Mouse (Mus musculus): Measurements from ENCODE around the gene Synrg.

Gene Synrg

GRCm38 (mm10) chr11:84033671-84034070, 69.4 kb downstream of the Synrg start:
- DNase-seq (ENCODE audit: low read depth in 2 of 2, low spot score in 2 of 2) = no peak

DNA sequence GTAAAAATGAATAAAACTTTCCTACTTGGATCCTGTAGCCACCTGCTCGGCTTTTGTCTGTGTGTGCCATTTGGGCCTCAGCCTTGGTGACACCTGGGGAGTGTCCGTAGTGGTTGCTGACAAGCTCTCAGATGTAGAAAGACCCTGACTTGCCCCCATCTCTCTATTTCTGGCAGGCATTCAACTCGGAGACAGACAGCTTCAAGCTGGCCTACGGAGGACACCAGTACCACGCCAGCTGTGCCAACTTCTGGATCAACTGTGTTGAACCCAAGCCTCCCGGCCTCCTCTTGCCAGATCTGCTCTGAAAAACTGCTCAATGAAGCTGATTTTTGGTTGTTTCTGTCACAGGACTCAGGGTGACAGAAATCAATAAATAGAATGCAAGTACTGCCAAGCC, 76.4 kb downstream of the Synrg start:
- no peak for DNase-seq (ENCODE audit: low read depth in 2 of 2, low spot score in 2 of 2)

DNA sequence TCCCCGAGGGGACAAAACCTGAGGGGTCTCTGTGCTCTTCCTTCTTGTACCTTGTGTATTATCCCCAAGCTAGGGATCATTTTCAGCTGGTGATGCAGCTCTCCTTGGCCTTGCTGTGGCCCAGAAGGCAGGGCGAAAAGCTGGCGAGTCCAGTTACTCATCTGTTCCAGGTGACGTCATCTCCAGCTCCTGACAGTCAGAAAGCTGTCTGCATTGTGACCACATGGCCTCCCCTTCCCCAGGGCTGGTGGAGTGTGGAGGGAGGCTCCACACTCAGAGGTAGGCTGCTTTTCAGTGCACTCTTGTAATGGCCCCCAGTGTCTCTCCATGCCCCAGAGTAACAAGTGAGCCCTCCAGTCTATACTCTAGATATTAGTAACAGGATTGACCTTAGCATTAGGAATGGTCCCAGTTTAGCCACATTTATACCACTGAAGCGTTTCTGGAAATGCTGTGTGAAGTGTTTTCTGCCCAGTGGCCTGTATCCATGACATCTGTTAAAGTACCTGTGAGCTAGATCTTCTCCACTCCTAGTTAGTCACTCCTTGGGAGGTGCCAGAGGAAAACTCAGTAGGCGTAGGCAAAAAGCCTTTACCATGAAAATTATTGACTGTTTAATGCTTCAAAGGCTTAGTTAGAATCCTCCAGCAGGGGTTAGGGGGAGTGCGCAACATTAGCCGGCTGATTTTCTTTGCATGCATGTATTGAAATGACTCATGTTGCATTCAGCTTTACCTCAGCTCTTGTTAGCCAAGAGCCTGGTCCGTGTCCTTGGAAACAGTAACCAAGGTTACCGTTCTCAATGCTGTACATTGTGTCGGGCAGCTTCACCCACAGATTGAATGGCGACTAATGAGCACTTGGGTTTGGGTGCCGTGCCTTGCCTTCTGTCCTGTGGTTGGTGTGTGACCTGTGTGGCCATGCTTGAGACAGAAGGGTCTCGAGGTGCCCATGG, 78.9 kb downstream of the Synrg start:
- DNase-seq (ENCODE audit: low read depth in 2 of 2, low spot score in 2 of 2) = no peak

DNA sequence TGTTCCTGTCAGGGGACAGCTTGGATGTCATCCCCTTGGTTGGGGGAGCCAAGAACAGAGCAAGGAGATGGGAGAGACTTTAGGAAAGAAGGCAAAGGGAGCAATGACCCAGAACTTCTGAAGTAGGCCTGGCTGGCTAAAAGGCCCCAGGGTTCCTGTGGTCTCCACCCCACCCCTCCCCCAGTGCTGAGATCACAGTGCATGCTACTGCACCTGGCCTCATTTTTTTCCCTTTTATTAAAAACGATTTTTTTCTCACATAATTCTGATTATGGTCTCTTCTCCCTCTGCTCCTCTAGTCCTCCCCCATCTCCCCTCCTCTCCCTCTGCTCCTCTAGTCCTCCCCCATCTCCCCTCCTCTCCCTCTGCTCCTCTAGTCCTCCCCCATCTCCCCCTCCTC, 80.8 kb downstream of the Synrg start:
- no peak for DNase-seq (ENCODE audit: low read depth in 2 of 2, low spot score in 2 of 2)

DNA sequence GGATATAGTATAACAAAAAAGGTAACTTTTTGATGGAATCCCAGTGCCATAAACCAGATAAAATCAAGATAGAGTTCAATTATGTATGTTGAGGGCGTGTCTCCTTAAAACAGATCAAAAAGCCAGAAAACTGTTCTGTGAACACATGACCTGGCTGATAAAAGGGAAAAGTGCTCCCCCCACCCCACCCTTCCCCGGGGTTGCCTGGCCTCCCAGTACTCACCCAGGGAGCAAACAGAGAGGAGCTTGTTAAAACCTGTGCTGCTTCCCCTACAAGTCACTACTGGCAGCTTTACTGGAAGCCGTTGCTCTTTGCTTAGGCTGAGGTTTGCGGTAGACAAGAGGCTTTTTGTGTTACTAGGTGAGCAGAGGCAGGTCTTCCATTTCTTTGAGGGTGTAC, 83.0 kb downstream of the Synrg start:
- no peak for DNase-seq (ENCODE audit: low read depth in 2 of 2, low spot score in 2 of 2)

- DNase-seq (ENCODE audit: low read depth in 2 of 2, low spot score in 2 of 2) = no peak
Measured at GRCm38 (mm10) chr11:84048411-84048810, 84.2 kb downstream of the Synrg start.

GRCm38 (mm10) chr11:84053055-84053454, 88.8 kb downstream of the Synrg start:
- no peak for DNase-seq (ENCODE audit: low read depth in 2 of 2, low spot score in 2 of 2)

GRCm38 (mm10) chr11:84053524-84054163, 89.4 kb downstream of the Synrg start:
- no peak for DNase-seq (ENCODE audit: low read depth in 2 of 2, low spot score in 2 of 2)

DNA sequence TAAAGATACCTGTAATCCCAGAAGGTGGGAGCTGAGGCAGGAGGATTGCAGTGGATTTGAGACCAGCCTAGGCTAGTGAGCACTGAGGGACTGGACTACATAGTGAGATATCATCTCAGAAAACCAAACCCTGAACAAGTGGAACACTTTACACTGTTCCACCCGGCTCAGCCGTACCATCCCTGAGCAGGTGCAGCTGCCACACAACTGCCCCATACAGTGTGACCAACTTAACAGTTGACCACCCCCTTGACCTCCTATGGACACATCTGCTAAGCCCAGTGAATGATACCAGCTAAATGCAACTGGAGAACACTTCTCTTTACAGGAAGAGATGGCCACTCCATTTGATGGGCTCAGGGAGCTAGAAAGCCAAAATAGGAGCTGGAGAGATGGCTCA, 93.2 kb downstream of the Synrg start:
- DNase-seq (ENCODE audit: low read depth in 2 of 2, low spot score in 2 of 2) = no peak

DNA sequence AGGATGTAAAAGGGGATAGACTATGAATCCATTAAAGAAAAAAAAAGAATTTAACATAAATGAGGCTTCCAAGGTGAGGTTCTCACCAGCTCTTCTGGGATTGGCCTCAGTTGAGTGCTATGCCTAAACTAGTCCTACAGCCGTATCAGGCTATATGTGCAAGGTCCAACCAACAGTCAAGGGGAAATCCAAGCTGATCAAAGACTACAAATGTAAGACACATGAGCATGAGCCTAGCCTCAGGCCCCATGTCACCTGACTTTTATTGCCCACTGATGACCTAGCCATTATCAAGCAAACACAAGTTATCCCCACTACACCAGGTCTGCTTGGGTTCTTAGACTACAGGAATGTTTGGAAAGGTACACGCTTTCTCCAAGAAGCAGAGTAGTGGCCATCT, 95.6 kb downstream of the Synrg start:
- DNase-seq (ENCODE audit: low read depth in 2 of 2, low spot score in 2 of 2) = no peak

- no peak for DNase-seq (ENCODE audit: low read depth in 2 of 2, low spot score in 2 of 2)
Measured at GRCm38 (mm10) chr11:84060635-84061034, 96.4 kb downstream of the Synrg start.

DNA sequence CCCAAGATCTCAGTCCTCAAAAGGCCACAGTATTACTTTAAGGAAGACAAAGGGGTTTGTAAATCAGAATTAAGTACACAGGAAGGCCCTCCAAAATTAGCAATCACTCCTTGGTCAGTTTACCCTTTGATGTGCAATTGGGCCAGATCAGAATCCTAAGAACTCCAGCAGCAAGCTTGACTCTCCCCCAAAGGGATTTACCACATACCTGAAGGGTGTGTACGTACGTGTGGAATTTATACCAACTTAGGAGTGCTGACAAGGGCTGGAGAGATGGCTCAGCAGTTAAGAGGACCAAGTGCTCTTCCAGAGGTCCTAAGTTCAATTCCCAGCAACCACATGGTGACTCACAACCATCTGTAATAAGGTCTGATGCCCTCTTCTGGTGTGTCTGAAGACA, 97.7 kb downstream of the Synrg start:
- no peak for DNase-seq (ENCODE audit: low read depth in 2 of 2, low spot score in 2 of 2)

DNA sequence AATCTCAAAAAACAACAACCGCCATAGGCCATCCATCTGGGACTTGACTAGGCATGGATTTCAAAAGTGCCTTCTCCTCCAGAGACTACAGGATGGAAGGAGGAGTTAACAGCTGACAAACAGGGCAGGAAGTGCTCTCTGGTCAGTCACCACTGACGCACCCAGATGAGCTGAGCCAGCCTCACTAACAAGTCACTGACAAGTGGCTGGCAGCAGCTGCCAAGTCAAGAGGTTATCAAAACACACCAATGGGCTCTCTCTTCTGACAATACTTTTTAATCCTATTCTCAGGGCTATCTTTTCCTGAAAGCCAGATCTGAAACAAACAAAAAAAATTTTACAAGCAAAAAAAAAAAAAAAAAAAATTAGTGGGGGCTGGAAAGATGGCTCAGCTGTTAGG, 98.6 kb downstream of the Synrg start:
- DNase-seq (ENCODE audit: low read depth in 2 of 2, low spot score in 2 of 2) = no peak

DNA sequence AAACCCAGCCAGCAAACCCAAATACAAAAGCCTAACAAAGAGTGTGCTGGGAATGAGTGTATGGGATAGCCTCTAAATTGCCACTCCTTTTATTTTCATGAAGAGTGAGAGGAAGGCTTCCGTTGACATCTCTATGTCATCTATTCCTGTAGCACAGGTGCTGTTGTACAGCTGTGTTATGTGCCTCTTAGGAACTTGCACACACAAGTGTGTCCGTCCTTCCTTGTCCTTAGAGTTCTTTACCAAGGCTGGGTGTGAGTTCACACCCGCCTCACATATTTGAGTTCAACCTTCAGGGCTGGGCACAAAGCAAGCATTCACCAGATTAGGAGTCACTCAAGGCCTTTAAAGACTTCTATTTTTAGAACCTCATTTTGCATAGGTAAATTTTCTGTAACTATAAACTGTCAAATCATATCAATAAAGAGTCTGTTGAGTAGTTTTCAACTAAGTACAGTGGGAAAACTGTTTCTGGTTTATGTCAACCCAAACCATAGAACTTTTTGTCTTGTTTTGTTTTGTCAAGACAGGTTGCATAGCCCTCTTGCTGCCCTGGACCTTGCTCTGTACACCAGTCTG, 99.5 kb downstream of the Synrg start:
- no peak for DNase-seq (ENCODE audit: low read depth in 2 of 2, low spot score in 2 of 2)

GRCm38 (mm10) chr11:84066071-84066481, 101.8 kb downstream of the Synrg start:
- DNase-seq (ENCODE audit: low read depth in 2 of 2, low spot score in 2 of 2) = no peak

DNA sequence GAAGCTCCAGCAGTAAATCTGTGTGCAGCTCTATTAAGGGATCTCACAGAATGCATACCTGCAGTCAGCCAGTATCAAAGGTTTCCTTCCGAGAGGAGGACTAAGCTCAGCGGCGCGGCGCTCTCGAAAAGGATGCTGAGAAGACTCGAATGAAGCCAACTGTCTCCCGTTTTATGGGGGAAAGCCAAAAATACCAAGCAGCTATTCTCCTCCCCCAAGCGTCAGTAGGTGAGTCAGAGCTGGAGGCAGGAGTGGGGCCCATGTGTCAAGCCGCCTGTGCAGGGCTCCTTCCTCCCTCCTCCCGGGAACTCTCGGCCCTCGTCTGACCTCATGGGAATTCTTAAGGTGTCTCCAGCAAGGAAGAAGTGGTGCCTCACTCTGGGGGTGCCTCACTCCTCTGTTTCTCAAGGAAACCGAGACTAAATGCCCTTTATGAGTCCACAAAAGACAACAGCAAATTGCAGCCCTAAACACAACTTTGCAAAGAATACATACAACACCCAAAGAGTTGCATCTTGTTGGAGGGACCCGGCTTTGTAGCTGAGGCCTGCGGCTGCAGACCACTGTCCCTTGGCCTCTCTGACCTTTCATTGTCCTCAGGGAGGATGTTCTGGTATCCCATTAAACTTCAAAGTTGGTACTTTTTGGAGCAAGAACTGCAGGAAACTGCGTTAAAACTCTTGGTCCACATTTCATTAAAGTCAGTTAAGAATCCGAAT, 102.9 kb downstream of the Synrg start:
- no peak for DNase-seq (ENCODE audit: low read depth in 2 of 2, low spot score in 2 of 2)

- DNase-seq (ENCODE audit: low read depth in 2 of 2, low spot score in 2 of 2) = peak in 1 of 2 experiments; percentile 16
Measured at GRCm38 (mm10) chr11:84067720-84068190, 103.5 kb downstream of the Synrg start.

DNA sequence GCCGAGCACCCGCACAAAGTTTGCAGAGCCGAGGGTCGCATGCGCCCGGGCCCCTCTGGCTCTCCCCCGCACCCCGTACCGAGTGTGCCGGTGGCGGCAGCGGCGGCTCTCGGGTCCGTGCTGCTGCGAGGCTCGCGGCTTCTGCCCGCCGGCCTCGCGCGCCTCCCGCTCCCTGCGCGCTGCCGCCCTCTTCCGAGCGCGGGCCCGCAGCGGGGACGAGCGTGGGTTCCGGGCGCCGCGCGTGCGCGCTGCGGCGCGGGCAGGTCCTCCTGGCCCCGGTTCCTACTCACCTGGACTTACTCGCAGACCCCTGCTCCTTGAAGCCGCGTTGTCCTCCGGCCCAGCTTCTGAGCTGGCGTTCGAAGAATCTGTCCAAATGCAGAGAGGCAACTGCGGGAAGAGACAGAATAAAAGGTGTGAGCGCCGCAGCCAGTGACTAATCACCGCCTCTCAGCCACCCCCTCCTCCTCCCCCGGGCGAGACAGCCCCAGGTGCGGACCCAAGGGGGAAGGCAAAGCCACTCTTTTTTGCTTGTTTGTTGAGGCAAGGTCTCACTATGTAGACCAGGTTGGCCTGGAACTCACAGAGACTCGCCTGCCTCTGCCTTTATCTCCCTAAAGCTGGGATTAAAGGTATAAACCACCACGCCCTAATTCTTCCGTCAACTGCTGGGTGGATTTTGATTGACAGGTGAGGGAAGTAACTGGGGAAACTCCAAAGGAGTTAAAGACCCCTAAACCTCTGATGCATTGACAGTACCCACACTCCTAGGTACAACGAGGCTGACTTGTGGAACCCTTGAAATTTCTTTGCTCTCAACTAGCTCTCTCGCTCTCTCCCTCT, 104.2 kb downstream of the Synrg start:
- DNase-seq (ENCODE audit: low read depth in 2 of 2, low spot score in 2 of 2) = peak; percentile 6 to 20

DNA sequence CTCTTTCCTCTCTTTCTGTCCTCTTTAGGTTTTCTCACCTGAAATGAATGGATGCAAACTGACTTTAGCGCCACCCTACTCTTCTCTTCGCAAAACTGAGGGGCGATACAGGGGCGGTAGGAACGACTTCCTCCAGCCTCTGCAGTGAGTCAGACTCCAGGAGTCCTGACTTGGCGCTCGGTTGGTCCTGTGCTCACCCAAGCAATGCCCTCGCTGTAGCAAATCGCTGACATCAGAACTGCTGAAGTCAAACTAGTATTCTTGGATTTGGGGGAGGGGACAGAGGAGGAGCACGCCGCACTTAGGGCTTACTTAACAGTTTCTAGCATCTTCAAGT, 104.8 kb downstream of the Synrg start, which contains the start of gene Dusp14:
TSS of gene Dusp14 (minus strand) at position 228 of the 337 bp plus-strand sequence.
- no peak for DNase-seq (ENCODE audit: low read depth in 2 of 2, low spot score in 2 of 2)

- DNase-seq (ENCODE audit: low read depth in 2 of 2, low spot score in 2 of 2) = no peak
Measured at GRCm38 (mm10) chr11:84072904-84073651, 108.8 kb downstream of the Synrg start.

Data from CD8-positive naive resting alpha-beta T cell, adult 2 months (primary cell).